12 mouse cellular contexts compared by ENCODE assay signal in the genomic region with DNA sequence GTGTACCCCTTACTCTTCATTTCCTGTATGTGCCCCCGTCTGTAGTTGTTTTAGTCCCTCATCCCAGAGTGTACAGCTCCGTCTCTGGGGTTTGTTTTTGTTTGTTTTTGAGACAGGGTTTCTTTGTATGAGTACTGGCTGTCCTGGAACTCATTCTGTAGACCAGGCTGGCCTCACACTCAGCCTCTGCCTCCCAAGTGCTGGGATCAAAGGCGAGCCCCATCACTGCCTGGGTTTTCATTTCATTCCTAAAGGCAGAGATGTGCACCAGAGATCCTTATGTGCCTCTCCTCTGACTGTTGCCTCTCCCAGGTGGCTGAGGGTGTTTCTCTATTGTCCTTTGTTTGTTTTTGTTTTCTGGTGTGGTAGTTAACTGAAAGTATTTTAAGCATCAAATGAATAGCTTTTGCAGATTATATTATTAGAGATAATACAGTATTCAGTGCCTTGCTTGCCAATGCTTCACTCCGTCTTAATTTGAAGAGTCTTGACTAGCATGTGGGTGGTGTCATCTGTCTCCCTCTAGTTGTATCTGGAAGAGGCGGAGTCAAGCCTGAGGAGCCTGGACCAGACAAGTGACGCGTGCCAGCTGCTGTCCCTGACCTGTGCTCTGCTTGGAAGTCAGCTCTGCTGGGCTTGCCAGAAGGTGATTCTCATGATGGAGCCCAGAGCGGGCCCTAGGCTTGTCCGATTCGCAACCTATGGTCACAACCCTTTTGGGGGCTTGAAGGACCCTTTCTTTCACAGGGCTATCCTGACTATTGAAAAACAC. TPM values are rescaled to one million over a fixed set of nuclear protein-coding genes. Genes with fewer than 3 reads are reported as not detected.
A peak's percentile ranks its signal among the peaks of the same experiment; 100 is the strongest.
DNase-seq lines count a peak whose midpoint lies in the region; ATAC-seq and TF ChIP-seq lines count a peak whose summit lies in the region.
"Had no signal": no experiment of that assay in that cellular context is flagged by ENCODE, and none has a peak within 500 bp of the region (broad histone marks: within the 10 kb centered on the region; RNA-seq: fewer than 3 reads in every experiment).

No protein-coding gene starts in this region.

- no peak overlapping the region for H3K4me3 ChIP-seq in liver, adult 2 months (ENCODE audit: insufficient read depth, low read depth, low read length)
- H3K4me3 ChIP-seq in liver, postnatal 0 days (ENCODE audit: low read depth, low read length) = no peak overlapping the region
- H3K4me3 ChIP-seq in forebrain, embryonic 16.5 days (replicated peaks; ENCODE audit: low read length) = no peak overlapping the region
- H3K4me3 ChIP-seq: forebrain, embryonic 15.5 days; hindbrain, embryonic 15.5 days; midbrain, embryonic 13.5 days had no signal

- H3K27me3 ChIP-seq in liver, adult 2 months (ENCODE audit: control insufficient read depth, insufficient read depth, low read length) = no peaks in the 10 kb centered on the region
- H3K27me3 ChIP-seq in liver, postnatal 0 days (ENCODE audit: insufficient read depth, low read length) = no peaks in the 10 kb centered on the region
- no peaks in the 10 kb centered on the region for H3K27me3 ChIP-seq in forebrain, embryonic 16.5 days (replicated peaks; ENCODE audit: control insufficient read depth, insufficient read depth, low read length)
- H3K27me3 ChIP-seq: forebrain, embryonic 15.5 days; hindbrain, embryonic 15.5 days; midbrain, embryonic 13.5 days had no signal

- H3K27ac ChIP-seq in liver, adult 2 months (replicated peaks; ENCODE audit: insufficient read depth, low read depth, low read length) = no peak overlapping the region
- H3K27ac ChIP-seq in liver, postnatal 0 days (ENCODE audit: low read depth) = no peak overlapping the region
- H3K27ac ChIP-seq in forebrain, embryonic 16.5 days (ENCODE audit: low read length) = no peak overlapping the region
- H3K27ac ChIP-seq: forebrain, embryonic 15.5 days; hindbrain, embryonic 15.5 days; midbrain, embryonic 13.5 days had no signal

- DNase-seq in liver, adult 2 months (ENCODE audit: extremely low read depth, low read depth, low spot score) = peak; percentile 64
- no peak for DNase-seq in liver, postnatal 0 days
- DNase-seq in heart, adult 8-10 months (ENCODE audit: low spot score) = peak; percentile 65
- DNase-seq in kidney, adult 8-10 months = peak; percentile 32
- peak; percentile 60 for DNase-seq in lung, postnatal 25 days (ENCODE audit: low spot score)
- no peak for DNase-seq in left cerebral cortex, adult 11 months (ENCODE audit: low spot score)
- DNase-seq in right cerebral cortex, postnatal 10 days (ENCODE audit: low spot score in 2 of 2) = no peak

- H3K36me3 ChIP-seq in liver, adult 2 months (ENCODE audit: control insufficient read depth, insufficient read depth, low read length) = no peaks in the 10 kb centered on the region
- peaks cover 76% of the 10 kb centered on the region for H3K36me3 ChIP-seq in liver, postnatal 0 days (replicated peaks; ENCODE audit: insufficient read depth, low read length)
- no peaks in the 10 kb centered on the region; the same call in 1 of the 2 replicates for H3K36me3 ChIP-seq in forebrain, embryonic 16.5 days (ENCODE audit: control insufficient read depth, insufficient read depth)
- H3K36me3 ChIP-seq: hindbrain, embryonic 15.5 days had no signal

- no peak overlapping the region for H3K9ac ChIP-seq in liver, adult 2 months (ENCODE audit: low read depth, low read length)
- no peak overlapping the region for H3K9ac ChIP-seq in liver, postnatal 0 days (replicated peaks)
- no peak overlapping the region for H3K9ac ChIP-seq in forebrain, embryonic 16.5 days (replicated peaks; ENCODE audit: low read depth, low read length)
- H3K9ac ChIP-seq: forebrain, embryonic 15.5 days; hindbrain, embryonic 15.5 days; midbrain, embryonic 13.5 days had no signal

- no peak for ATAC-seq in liver, postnatal 0 days
- ATAC-seq in forebrain, embryonic 16.5 days = no peak
- ATAC-seq: forebrain, embryonic 15.5 days; midbrain, embryonic 13.5 days had no signal

- H3K9me3 ChIP-seq in liver, postnatal 0 days (ENCODE audit: low read length) = no peaks in the 10 kb centered on the region
- no peaks in the 10 kb centered on the region for H3K9me3 ChIP-seq in forebrain, embryonic 16.5 days (ENCODE audit: control insufficient read depth, low read length)
- H3K9me3 ChIP-seq: forebrain, embryonic 15.5 days; hindbrain, embryonic 15.5 days; midbrain, embryonic 13.5 days had no signal

- no peak overlapping the region for H3K4me2 ChIP-seq in liver, postnatal 0 days (ENCODE audit: low read depth, low read length)
- H3K4me2 ChIP-seq in forebrain, embryonic 16.5 days (ENCODE audit: low read length) = no peak overlapping the region
- H3K4me2 ChIP-seq: forebrain, embryonic 15.5 days; hindbrain, embryonic 15.5 days; midbrain, embryonic 13.5 days had no signal

- H3K79me2 ChIP-seq in liver, adult 2 months (ENCODE audit: control insufficient read depth, insufficient read depth, low read length) = no peaks in the 10 kb centered on the region

- no peak for TF ChIP-seq POLR2A in liver, adult 2 months (IDR thresholded peaks at IDR 0.05; ENCODE audit: extremely low read depth, insufficient read depth, low read length)

- 75% methylated on average over 10 of the region's 10 CpGs for WGBS in liver, adult 2 months
- WGBS in liver, postnatal 0 days (ENCODE audit: insufficient replicate concordance) = 83% methylated on average over 10 of the region's 10 CpGs
- WGBS in forebrain, embryonic 16.5 days = 91% methylated on average over 10 of the region's 10 CpGs

- no peak for TF ChIP-seq CTCF in liver, adult 2 months (IDR thresholded peaks at IDR 0.05; ENCODE audit: low read depth, low read length)
- TF ChIP-seq CTCF in liver, postnatal 0 days (IDR thresholded peaks at IDR 0.05; ENCODE audit: low read depth) = no peak

- no peak for TF ChIP-seq EP300 in liver, postnatal 0 days (IDR thresholded peaks at IDR 0.05; ENCODE audit: low read depth)

- H3K4me1 ChIP-seq in liver, adult 2 months (ENCODE audit: control insufficient read depth, insufficient read depth, low read length) = peaks cover 2% of the 10 kb centered on the region; the same call in 1 of the 2 replicates
- H3K4me1 ChIP-seq in liver, postnatal 0 days (ENCODE audit: insufficient read depth) = 0 out of 2 replicates have a peak, but pooled peaks cover 2% of the 10 kb centered on the region
- H3K4me1 ChIP-seq in forebrain, embryonic 16.5 days (replicated peaks; ENCODE audit: control insufficient read depth, insufficient read depth, low read length) = no peaks in the 10 kb centered on the region
- H3K4me1 ChIP-seq: forebrain, embryonic 15.5 days; hindbrain, embryonic 15.5 days; midbrain, embryonic 13.5 days had no signal

RNA-seq across cellular contexts. Expression of a gene that starts 14.2 kb away (rescaled TPM):
- total RNA-seq in liver, adult 2 months (2014; rRNA removed) = 0.09 and 0.27 TPM in 2 replicates
- polyA plus RNA-seq in liver, adult 2 months (2012; rRNA removed) = 0.11 and 0.21 TPM in 2 replicates
- 7.3 and 7.8 TPM in 2 replicates for polyA plus RNA-seq in liver, postnatal 0 days (2015; fragmentation: Nextera tagmentation; extraction: Ambion mirVana)
- total RNA-seq in heart, adult 8-10 months (2022) = 1 to 10 TPM in 1 of 4 experiments, under 1 TPM in 3; 0.38 to 1.1 (median 0.93) TPM
- 10.9 and 11.7 TPM in 2 replicates for polyA plus RNA-seq in forebrain, embryonic 16.5 days (2015; fragmentation: Nextera tagmentation; extraction: Ambion mirVana)

RNA-seq across cellular contexts. Expression of a gene that starts 15.7 kb away (rescaled TPM):
- 137 and 195 TPM in 2 replicates for total RNA-seq in liver, adult 2 months (2014; rRNA removed)
- polyA plus RNA-seq in liver, adult 2 months (2012; rRNA removed) = 44.6 and 45.2 TPM in 2 replicates
- polyA plus RNA-seq in liver, postnatal 0 days (2015; fragmentation: Nextera tagmentation; extraction: Ambion mirVana) = 172 and 179 TPM in 2 replicates
- total RNA-seq in heart, adult 8-10 months (2022) = 100 to 1,000 TPM; 300 to 347 (median 339) TPM
- 429 and 443 TPM in 2 replicates for polyA plus RNA-seq in forebrain, embryonic 16.5 days (2015; fragmentation: Nextera tagmentation; extraction: Ambion mirVana)

RNA-seq across cellular contexts. Expression of a gene that starts 21.2 kb away (rescaled TPM):
- total RNA-seq in liver, adult 2 months (2014; rRNA removed) = 25.5 and 27.6 TPM in 2 replicates
- polyA plus RNA-seq in liver, adult 2 months (2012; rRNA removed) = 32.0 and 32.3 TPM in 2 replicates
- polyA plus RNA-seq in liver, postnatal 0 days (2015; fragmentation: Nextera tagmentation; extraction: Ambion mirVana) = 28.1 and 30.8 TPM in 2 replicates
- 10 to 100 TPM; 23.2 to 24.6 (median 24.5) TPM for total RNA-seq in heart, adult 8-10 months (2022)
- 105 and 111 TPM in 2 replicates for polyA plus RNA-seq in forebrain, embryonic 16.5 days (2015; fragmentation: Nextera tagmentation; extraction: Ambion mirVana)

RNA-seq across cellular contexts. Expression of a gene that starts 31.0 kb away (rescaled TPM):
- 8.5 and 10.1 TPM in 2 replicates for total RNA-seq in liver, adult 2 months (2014; rRNA removed)
- polyA plus RNA-seq in liver, adult 2 months (2012; rRNA removed) = 44.3 and 51.4 TPM in 2 replicates
- 25.4 and 27.4 TPM in 2 replicates for polyA plus RNA-seq in liver, postnatal 0 days (2015; fragmentation: Nextera tagmentation; extraction: Ambion mirVana)
- total RNA-seq in heart, adult 8-10 months (2022) = 10 to 100 TPM; 17.4 to 20.8 (median 18.7) TPM
- 50.6 and 52.8 TPM in 2 replicates for polyA plus RNA-seq in forebrain, embryonic 16.5 days (2015; fragmentation: Nextera tagmentation; extraction: Ambion mirVana)

RNA-seq across cellular contexts. Expression of a gene that starts 39.9 kb away (rescaled TPM):
- not detected in 2 replicates for total RNA-seq in liver, adult 2 months (2014; rRNA removed)
- 0.05 TPM in 1 of 2 replicates, not detected in the other for polyA plus RNA-seq in liver, adult 2 months (2012; rRNA removed)
- not detected in 2 replicates for polyA plus RNA-seq in liver, postnatal 0 days (2015; fragmentation: Nextera tagmentation; extraction: Ambion mirVana)
- not detected for total RNA-seq in heart, adult 8-10 months (2022)
- 0.11 TPM in 1 of 2 replicates, not detected in the other for polyA plus RNA-seq in forebrain, embryonic 16.5 days (2015; fragmentation: Nextera tagmentation; extraction: Ambion mirVana)
- total RNA-seq: common myeloid progenitor, adult 5-6 weeks had no signal
- polyA plus RNA-seq: forebrain, embryonic 15.5 days had no signal

Comparison
In these comparisons a context has a peak if more than half of its experiments do, and no peak if none do; other contexts are left out.
1. DNase-seq: peak in liver, adult 2 months (single experiment), heart, adult 8-10 months (single experiment), kidney, adult 8-10 months (2 of 2) and lung, postnatal 25 days (single experiment); none in liver, postnatal 0 days (single experiment), left cerebral cortex, adult 11 months (single experiment) and right cerebral cortex, postnatal 10 days (0 of 2).